Mouse (Mus musculus) left cerebral cortex, postnatal 25 days (tissue): ENCODE results near the gene Rasa3. TPM values are rescaled to one million over a fixed set of nuclear protein-coding genes. Genes with fewer than 3 reads are reported as not detected.
A peak's percentile ranks its signal among the peaks of the same experiment; 100 is the strongest.

ENCODE experiments used
- DNase-seq, 2 experiments: peaks; one replicate each; pipeline ENCODE4 v3.0.0; 2022; ENCODE audit warnings: low spot score in 2 of 2, mixed read lengths in 1 of 2
- intact Hi-C: fragments of 180-260 bp; cut with DNase I; formaldehyde crosslinking; loops from one replicate; pipeline ENCODE4 v1.15.1; 2025
- total RNA-seq, 2 experiments: library from RNA; stranded (reverse); gene quantifications; 2 replicates each; pipeline ENCODE4 v1.2.3; 2021

Rasa3 gene
- total RNA-seq: 10 to 100 TPM; 56.7 TPM

- peak; percentile 94 to 98 for DNase-seq
- intact Hi-C loops: loop anchor here (2.0 kb wide), 3 partner anchors 63 to 127 kb away; no protein-coding TSS in a partner anchor
These were observed at the start of gene Rasa3 for GRCm38 (mm10) chr8:13677413-13677883. Gene Rasa3 (minus strand): TSS chr8:13677603.

- DNase-seq: peak; percentile 34 to 54
- intact Hi-C loops: loop anchor here (5.0 kb wide), 1 partner anchor 173 kb away; no protein-coding TSS in a partner anchor
These were observed 48.3 kb upstream of the Rasa3 start for GRCm38 (mm10) chr8:13725722-13726121.

- intact Hi-C loops: no loop called here
- no peak for DNase-seq
These were observed 41.6 kb upstream of the Rasa3 start for GRCm38 (mm10) chr8:13718980-13719379.

GRCm38 (mm10) chr8:13708514-13708913 is 31.1 kb upstream of the Rasa3 start:
- DNase-seq: no peak
- intact Hi-C loops: no loop called here

GRCm38 (mm10) chr8:13706918-13707317 is 29.5 kb upstream of the Rasa3 start:
- no peak for DNase-seq
- intact Hi-C loops: no loop called here

GRCm38 (mm10) chr8:13705668-13706067 is 28.3 kb upstream of the Rasa3 start, which contains the start of gene Cfap97d2:
Gene Cfap97d2 (plus strand): TSS chr8:13705889.
- intact Hi-C loops: no loop called here

GRCm38 (mm10) chr8:13704301-13704700 is 26.9 kb upstream of the Rasa3 start:
- DNase-seq: no peak
- intact Hi-C loops: no loop called here

More at GRCm38 (mm10) chr8:13705668-13706067, 28.3 kb upstream of the Rasa3 start, which contains the start of gene Cfap97d2:
- peak; percentile 56 to 66 for DNase-seq

- intact Hi-C loops: no loop called here
- no peak for DNase-seq
These were observed 26.4 kb upstream of the Rasa3 start for GRCm38 (mm10) chr8:13703756-13704155.

- intact Hi-C loops: no loop called here
- no peak for DNase-seq
These were observed 25.4 kb upstream of the Rasa3 start for GRCm38 (mm10) chr8:13702755-13703154.

- intact Hi-C loops: loop anchor here (5.0 kb wide), 1 partner anchor 33 kb away; no protein-coding TSS in a partner anchor
- DNase-seq: no peak
These were observed 22.0 kb upstream of the Rasa3 start for GRCm38 (mm10) chr8:13699323-13699949.

- intact Hi-C loops: loop anchor here (5.0 kb wide), 1 partner anchor 34 kb away; no protein-coding TSS in a partner anchor
- no peak for DNase-seq
These were observed 20.9 kb upstream of the Rasa3 start for GRCm38 (mm10) chr8:13698281-13698680.

GRCm38 (mm10) chr8:13697681-13698080 is 20.3 kb upstream of the Rasa3 start:
- intact Hi-C loops: loop anchor here (5.0 kb wide), 1 partner anchor 35 kb away; no protein-coding TSS in a partner anchor
- no peak for DNase-seq

GRCm38 (mm10) chr8:13697196-13697595 is 19.8 kb upstream of the Rasa3 start:
- intact Hi-C loops: loop anchor here (5.0 kb wide), 1 partner anchor 35 kb away; no protein-coding TSS in a partner anchor

GRCm38 (mm10) chr8:13696157-13696556 is 18.8 kb upstream of the Rasa3 start:
- intact Hi-C loops: loop anchor here (5.0 kb wide), 1 partner anchor 36 kb away; no protein-coding TSS in a partner anchor
- DNase-seq: no peak

More at GRCm38 (mm10) chr8:13697196-13697595, 19.8 kb upstream of the Rasa3 start:
- no peak for DNase-seq

- intact Hi-C loops: loop anchor here (5.0 kb wide), 1 partner anchor 37 kb away; no protein-coding TSS in a partner anchor
- DNase-seq: no peak
These were observed 17.9 kb upstream of the Rasa3 start for GRCm38 (mm10) chr8:13695203-13695867.

GRCm38 (mm10) chr8:13694735-13695134 is 17.3 kb upstream of the Rasa3 start:
- DNase-seq: no peak

GRCm38 (mm10) chr8:13692302-13693066 is 15.1 kb upstream of the Rasa3 start:
- no peak for DNase-seq
- intact Hi-C loops: no loop called here

More at GRCm38 (mm10) chr8:13694735-13695134, 17.3 kb upstream of the Rasa3 start:
- intact Hi-C loops: loop anchor here (5.0 kb wide), 1 partner anchor 38 kb away; no protein-coding TSS in a partner anchor

GRCm38 (mm10) chr8:13689331-13689730 is 11.9 kb upstream of the Rasa3 start:
- DNase-seq: no peak
- intact Hi-C loops: no loop called here

GRCm38 (mm10) chr8:13688461-13688860 is 11.1 kb upstream of the Rasa3 start:
- DNase-seq: no peak
- intact Hi-C loops: no loop called here
